9 mouse cellular contexts compared by ENCODE assay signal in genomic region chrX:79516977-79517645, GRCm38 (mm10). TPM values are rescaled to one million over a fixed set of nuclear protein-coding genes. Genes with fewer than 3 reads are reported as not detected.
A peak's percentile ranks its signal among the peaks of the same experiment; 100 is the strongest.
DNase-seq lines count a peak whose midpoint lies in the region; ATAC-seq lines count a peak whose summit lies in the region.
"Had no signal": no experiment of that assay in that cellular context is flagged by ENCODE, and none has a peak within 500 bp of the region (broad histone marks: within the 10 kb centered on the region; RNA-seq: fewer than 3 reads in every experiment).

Gene Gm7173, minus strand, starts transcription at chrX:79517285.

- ATAC-seq in hindbrain, embryonic 16.5 days: peak; percentile 91
- ATAC-seq in lung, embryonic 16.5 days (ENCODE audit: low read depth): peak; percentile 87

- H3K27ac ChIP-seq in hindbrain, embryonic 16.5 days (ENCODE audit: low read depth, low read length): peak within 1 kb of the TSS; percentile 12; the same call in 1 of the 2 replicates
- H3K27ac ChIP-seq in lung, embryonic 16.5 days (ENCODE audit: low read length): peak within 1 kb of the TSS; percentile 36; the same call in 1 of the 2 replicates

- H3K4me1 ChIP-seq in hindbrain, embryonic 16.5 days (ENCODE audit: control insufficient read depth, insufficient read depth, low read depth, low read length): no peaks in the 10 kb centered on the region
- no peaks in the 10 kb centered on the region for H3K4me1 ChIP-seq in lung, embryonic 16.5 days (replicated peaks; ENCODE audit: control insufficient read depth, insufficient read depth, low read length)

- H3K9me3 ChIP-seq in hindbrain, embryonic 16.5 days (ENCODE audit: control insufficient read depth, low read length): no peaks in the 10 kb centered on the region
- no peaks in the 10 kb centered on the region for H3K9me3 ChIP-seq in lung, embryonic 16.5 days (ENCODE audit: control insufficient read depth, low read length)

- H3K36me3 ChIP-seq in hindbrain, embryonic 16.5 days (ENCODE audit: control insufficient read depth, insufficient read depth, low read length): no peaks in the 10 kb centered on the region
- no peaks in the 10 kb centered on the region for H3K36me3 ChIP-seq in lung, embryonic 16.5 days (ENCODE audit: control insufficient read depth, insufficient read depth, low read length)

- H3K4me2 ChIP-seq in hindbrain, embryonic 16.5 days (ENCODE audit: low read length): peak within 1 kb of the TSS; percentile 53
- H3K4me2 ChIP-seq in lung, embryonic 16.5 days (ENCODE audit: low read depth, low read length): peak within 1 kb of the TSS; percentile 52

- no peaks in the 10 kb centered on the region for H3K27me3 ChIP-seq in hindbrain, embryonic 16.5 days (replicated peaks; ENCODE audit: control insufficient read depth, insufficient read depth, low read length)
- H3K27me3 ChIP-seq in lung, embryonic 16.5 days (ENCODE audit: control insufficient read depth, insufficient read depth, low read depth, low read length): no peaks in the 10 kb centered on the region

- peak within 1 kb of the TSS; percentile 51 for H3K9ac ChIP-seq in hindbrain, embryonic 16.5 days (ENCODE audit: low read depth, low read length)
- no peak within 1 kb of the TSS for H3K9ac ChIP-seq in lung, embryonic 16.5 days (ENCODE audit: low read length)

- 24% methylated on average over 19 of the region's 23 CpGs for WGBS in hindbrain, embryonic 16.5 days
- WGBS in lung, embryonic 16.5 days: 10% methylated on average over 23 of the region's 23 CpGs

- DNase-seq in Muller cell, postnatal 12 days (ENCODE audit: inconsistent ontology term): peak; percentile 75
- DNase-seq in cerebellum, adult 8-10 months: peak; percentile 9
- peak; percentile 35 for DNase-seq in forelimb bud, embryonic 11.5 days (ENCODE audit: low read depth, low spot score)
- DNase-seq in layer of hippocampus, postnatal 36 days: peak; percentile 21 to 29
- DNase-seq in retina, postnatal 1 day: peak; percentile 67
- DNase-seq in spleen, adult 12 weeks (ENCODE audit: low spot score): no peak

- H3K4me3 ChIP-seq in hindbrain, embryonic 16.5 days (ENCODE audit: low read length): peak within 1 kb of the TSS; percentile 45
- H3K4me3 ChIP-seq in lung, embryonic 16.5 days (ENCODE audit: low read length): peak within 1 kb of the TSS; percentile 43

RNA-seq across cellular contexts. Expression of gene Gm7173, which starts in this region (rescaled TPM):
- polyA plus RNA-seq in hindbrain, embryonic 16.5 days (2015; fragmentation: Nextera tagmentation; extraction: Ambion mirVana): 1.0 and 1.5 TPM in 2 replicates
- 1 to 10 TPM in 1 of 2 experiments, under 1 TPM in 1; 0.81 to 1.4 TPM for total RNA-seq in layer of hippocampus, postnatal 36 days (2021)
- polyA plus RNA-seq in lung, embryonic 16.5 days (2015; fragmentation: Nextera tagmentation; extraction: Ambion mirVana): 0.91 and 1.3 TPM in 2 replicates
- polyA plus RNA-seq: spleen, adult 2 months had no signal
